Mouse (Mus musculus): ENCODE data around the gene Gjd3.

GRCm38 (mm10) chr11:98932293-98933091 is 50.3 kb downstream of the Gjd3 start:
- no peak for TF ChIP-seq CTCF (conservative IDR thresholded peaks at IDR 0.05; ENCODE audit: low read length)
- no peak for TF ChIP-seq POU5F1 (IDR thresholded peaks at IDR 0.05; ENCODE audit: borderline replicate concordance, low read length)
- no peak for TF ChIP-seq NANOG (IDR thresholded peaks at IDR 0.05; ENCODE audit: borderline replicate concordance, low read length)
